Mouse (Mus musculus) cortical plate, adult 2 months (tissue): Measurements from ENCODE around the gene Med18.

Source experiments
- CTCF ChIP-seq: fragments of 200-500 bp; IDR thresholded peaks from 2 replicates; pipeline ENCODE4 v1.5.1; 2011; ENCODE audit warnings: mild to moderate bottlenecking, control low read depth, low read length; ENCODE audit not compliant: insufficient read depth; ENCODE audit errors: extremely low read depth
- POLR2A ChIP-seq: fragments of 200-500 bp; IDR thresholded peaks from 2 replicates; pipeline ENCODE4 v1.6.1; 2011; ENCODE audit warnings: mild to moderate bottlenecking, low read length, control low read depth; ENCODE audit not compliant: insufficient read depth; ENCODE audit errors: extremely low read depth

- TF ChIP-seq CTCF (no peak), POLR2A (no peak)
Measured at GRCm38 (mm10) chr4:132462836-132463235, 885 bp downstream of the Med18 start.
